Mouse (Mus musculus): ENCODE data around the gene Ntn1. TPM values are rescaled to one million over a fixed set of nuclear protein-coding genes. Genes with fewer than 3 reads are reported as not detected.
A peak's percentile ranks its signal among the peaks of the same experiment; 100 is the strongest.

Gene Ntn1
- polyA plus RNA-seq, 1 experiment, result 24.4 TPM

DNA sequence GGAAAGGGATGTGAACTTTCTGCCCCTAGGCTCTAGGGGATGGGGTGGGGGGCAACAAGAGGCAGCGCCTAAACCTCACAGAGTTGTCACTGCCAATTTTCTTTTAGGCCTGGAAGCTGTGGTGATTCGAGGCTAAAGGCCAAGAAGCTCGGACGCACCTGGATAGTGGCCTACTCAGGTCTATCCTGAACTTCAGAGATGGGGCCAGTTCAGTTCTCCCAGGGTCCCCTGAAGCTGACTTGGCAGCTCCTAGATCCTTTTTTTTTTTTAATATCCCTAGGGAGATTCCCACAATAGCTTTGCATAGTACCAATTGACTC is 13.2 kb downstream of the Ntn1 start:
- Histone ChIP-seq H3K4me1 (ENCODE audit: control insufficient read depth, insufficient read depth, low read length) (peaks cover 19% of the 10 kb centered on the region), H3K27ac (ENCODE audit: insufficient read depth, low read depth, low read length) (peak overlapping the region; percentile 88), H3K4me3 (ENCODE audit: insufficient read depth, low read depth, low read length) (peak overlapping the region; percentile 94), H3K36me3 (ENCODE audit: control insufficient read depth, insufficient read depth, low read length) (no peaks in the 10 kb centered on the region), H3K27me3 (replicated peaks; ENCODE audit: control insufficient read depth, insufficient read depth, low read length) (no peaks in the 10 kb centered on the region)
- TF ChIP-seq POLR2A (IDR thresholded peaks at IDR 0.05; ENCODE audit: low read depth, low read length), result no peak
- 46% methylated on average over 4 of the region's 4 CpGs for WGBS
- peak; percentile 58 for DNase-seq

DNA sequence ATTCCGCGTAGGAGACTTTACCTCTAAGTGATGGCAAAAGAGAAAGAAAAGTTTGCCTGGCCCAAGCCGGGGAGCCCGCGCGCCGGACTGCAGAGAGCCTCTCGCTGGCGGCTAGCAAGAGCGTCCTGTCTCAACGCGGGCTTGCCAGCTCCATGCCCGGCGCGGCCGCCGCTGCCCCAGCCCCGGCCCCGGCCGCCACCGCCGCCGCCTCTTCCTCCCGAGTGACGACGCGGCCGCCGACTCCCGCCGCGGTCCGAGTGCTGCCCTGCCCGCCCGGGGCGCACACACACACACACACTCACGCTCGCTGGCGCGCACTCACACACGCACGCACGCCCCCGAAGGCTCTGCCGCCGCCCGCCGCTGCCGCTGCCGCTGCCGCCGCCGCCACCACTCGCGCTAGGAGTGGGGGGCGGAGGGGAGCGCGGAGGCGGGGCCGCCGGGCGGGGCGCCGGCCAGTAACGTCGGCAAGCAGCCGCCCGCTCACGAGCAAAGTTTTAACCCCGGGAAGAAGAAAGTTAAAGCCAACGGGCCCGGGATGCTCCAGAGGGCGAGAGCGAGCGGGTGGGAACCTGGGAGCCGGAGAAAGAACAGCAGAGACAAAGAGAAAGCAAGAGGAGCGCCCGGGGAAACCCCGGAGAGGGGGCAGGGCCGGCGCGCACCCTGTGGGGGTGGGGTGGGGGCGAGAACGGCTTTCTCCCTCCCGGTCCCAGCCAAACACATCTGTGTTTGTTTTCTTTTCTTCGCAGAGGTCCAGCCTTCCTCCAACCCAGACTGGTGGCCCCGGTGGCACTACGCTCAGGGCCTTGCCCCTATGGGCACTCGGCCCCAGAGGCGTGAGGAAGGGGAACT is 13.8 kb downstream of the Ntn1 start:
- WGBS, result 3% methylated on average over 85 of the region's 90 CpGs
- Histone ChIP-seq H3K27ac (ENCODE audit: insufficient read depth, low read depth, low read length) (peak overlapping the region; percentile 88), H3K36me3 (ENCODE audit: control insufficient read depth, insufficient read depth, low read length) (no peaks in the 10 kb centered on the region), H3K27me3 (replicated peaks; ENCODE audit: control insufficient read depth, insufficient read depth, low read length) (no peaks in the 10 kb centered on the region), H3K4me3 (ENCODE audit: insufficient read depth, low read depth, low read length) (peak overlapping the region; percentile 94), H3K4me1 (ENCODE audit: control insufficient read depth, insufficient read depth, low read length) (peaks cover 19% of the 10 kb centered on the region)
- no peak for TF ChIP-seq CTCF (conservative IDR thresholded peaks at IDR 0.05; ENCODE audit: insufficient read depth, insufficient read length, low read depth, low read length)
- TF ChIP-seq POLR2A (IDR thresholded peaks at IDR 0.05; ENCODE audit: low read depth, low read length), result no peak
- DNase-seq, result peak; percentile 88

DNA sequence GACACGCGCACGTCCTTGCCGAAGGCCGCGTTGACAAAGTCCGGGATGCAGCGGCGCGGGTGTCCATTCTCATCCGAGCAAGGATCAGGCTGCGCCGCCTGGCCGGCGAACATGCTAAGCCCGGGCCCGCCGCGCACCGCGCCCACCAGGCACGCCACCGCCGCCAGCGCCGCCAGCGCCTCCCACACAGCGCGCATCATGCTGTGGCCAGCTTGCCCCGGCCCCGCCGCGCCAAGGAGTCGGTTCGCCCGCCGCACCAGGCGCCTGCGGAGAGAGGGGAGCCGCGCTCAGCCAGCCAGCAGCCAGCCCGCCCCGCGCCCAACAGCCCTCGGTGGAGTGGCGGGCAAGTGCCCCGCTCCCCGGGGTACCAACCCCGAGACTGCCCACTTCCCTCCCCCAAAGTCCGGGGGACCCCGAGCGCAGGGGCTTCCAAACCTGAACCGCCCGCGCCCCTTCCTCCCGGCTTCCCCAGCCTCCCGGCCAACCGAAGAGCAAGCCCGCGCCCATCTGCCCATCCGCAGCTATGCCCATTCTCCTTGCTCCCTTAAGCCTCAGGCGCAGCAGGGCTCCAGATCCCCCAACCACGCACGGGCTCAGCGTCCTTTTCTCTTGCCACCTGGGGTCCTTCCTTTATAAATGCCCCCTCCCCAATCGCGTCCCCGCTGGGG is 14.6 kb downstream of the Ntn1 start:
- Histone ChIP-seq H3K36me3 (ENCODE audit: control insufficient read depth, insufficient read depth, low read length) (no peaks in the 10 kb centered on the region), H3K27ac (ENCODE audit: insufficient read depth, low read depth, low read length) (peak overlapping the region; percentile 69), H3K4me3 (ENCODE audit: insufficient read depth, low read depth, low read length) (peak overlapping the region; percentile 94), H3K27me3 (replicated peaks; ENCODE audit: control insufficient read depth, insufficient read depth, low read length) (no peaks in the 10 kb centered on the region), H3K4me1 (ENCODE audit: control insufficient read depth, insufficient read depth, low read length) (peaks cover 16% of the 10 kb centered on the region)
- TF ChIP-seq CTCF (conservative IDR thresholded peaks at IDR 0.05; ENCODE audit: insufficient read depth, insufficient read length, low read depth, low read length), result no peak
- TF ChIP-seq POLR2A (IDR thresholded peaks at IDR 0.05; ENCODE audit: low read depth, low read length), result no peak
- WGBS, result under 1% methylated on average over 65 of the region's 68 CpGs
- peak; percentile 52 for DNase-seq

DNA sequence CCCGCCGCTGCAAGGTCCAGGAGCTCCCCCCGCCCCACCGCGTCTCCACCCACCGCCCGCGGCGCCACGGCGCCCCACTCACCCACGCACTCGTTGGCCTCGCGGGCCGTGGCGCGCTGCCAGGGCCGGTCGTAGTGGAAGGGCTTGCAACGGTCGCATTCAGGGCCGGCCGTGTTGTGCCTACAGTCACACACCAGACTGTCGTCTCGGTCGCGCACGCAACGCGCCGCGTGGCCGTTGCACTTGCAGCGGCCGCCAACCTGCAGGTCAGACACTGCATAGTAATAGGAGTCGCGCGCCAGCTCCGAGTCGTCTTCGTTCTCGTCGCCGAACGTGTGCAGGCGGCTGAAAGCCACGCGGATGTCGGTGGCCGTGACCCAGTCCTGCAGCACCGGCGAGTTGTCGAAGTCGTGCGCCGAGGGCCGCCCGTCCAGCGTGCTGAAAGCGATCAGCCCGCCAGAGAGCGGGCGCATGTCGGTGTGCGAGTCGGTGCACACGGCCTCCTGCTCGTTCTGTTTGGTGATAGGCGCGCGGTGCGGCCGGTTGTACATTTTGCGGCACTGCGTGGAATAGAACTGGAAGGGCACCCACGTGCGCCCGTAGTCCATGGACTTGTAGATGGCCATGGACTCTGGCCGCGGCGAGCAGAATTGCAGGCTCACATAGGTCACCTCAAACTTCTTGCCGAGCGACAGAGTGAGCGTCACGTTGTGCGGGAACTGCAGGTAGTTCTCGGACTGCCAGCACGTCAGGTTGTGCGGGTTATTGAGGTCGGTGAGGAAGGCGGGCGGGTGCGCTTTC is 15.4 kb downstream of the Ntn1 start:
- Histone ChIP-seq H3K4me3 (ENCODE audit: insufficient read depth, low read depth, low read length) (peak overlapping the region; percentile 94), H3K36me3 (ENCODE audit: control insufficient read depth, insufficient read depth, low read length) (no peaks in the 10 kb centered on the region), H3K27ac (ENCODE audit: insufficient read depth, low read depth, low read length) (no peak overlapping the region), H3K27me3 (replicated peaks; ENCODE audit: control insufficient read depth, insufficient read depth, low read length) (no peaks in the 10 kb centered on the region), H3K4me1 (ENCODE audit: control insufficient read depth, insufficient read depth, low read length) (peaks cover 8% of the 10 kb centered on the region; the same call in 1 of the 2 replicates)
- TF ChIP-seq CTCF (conservative IDR thresholded peaks at IDR 0.05; ENCODE audit: insufficient read depth, insufficient read length, low read depth, low read length), result no peak
- no peak for TF ChIP-seq POLR2A (IDR thresholded peaks at IDR 0.05; ENCODE audit: low read depth, low read length)
- DNase-seq, result peak; percentile 53
- 2% methylated on average over 94 of the region's 94 CpGs for WGBS

DNA sequence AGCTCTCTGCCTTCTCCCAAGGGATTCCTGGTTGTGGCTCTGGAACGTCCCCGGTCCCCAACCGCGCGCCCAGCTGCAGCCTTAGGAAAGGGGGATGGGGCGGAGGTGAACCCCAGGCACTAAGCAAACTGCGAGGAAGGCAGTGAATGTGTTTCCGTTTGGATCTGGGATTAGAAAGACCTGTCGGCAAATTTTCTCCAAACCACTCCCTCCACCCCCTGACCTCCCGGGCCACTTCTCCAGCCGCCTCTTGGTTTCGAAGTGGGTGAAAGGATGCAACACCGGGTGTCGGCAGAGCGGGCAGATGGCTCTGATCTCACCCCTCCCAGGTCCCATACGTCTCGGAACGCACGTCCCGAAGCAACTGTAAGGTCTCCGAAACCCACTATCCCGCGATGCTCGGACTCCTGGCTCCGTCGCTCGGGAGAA is 16.0 kb downstream of the Ntn1 start:
- no peak for TF ChIP-seq POLR2A (IDR thresholded peaks at IDR 0.05; ENCODE audit: low read depth, low read length)
- no peak for TF ChIP-seq CTCF (conservative IDR thresholded peaks at IDR 0.05; ENCODE audit: insufficient read depth, insufficient read length, low read depth, low read length)
- WGBS, result 21% methylated on average over 27 of the region's 27 CpGs
- H3K36me3 ChIP-seq (ENCODE audit: control insufficient read depth, insufficient read depth, low read length), result no peaks in the 10 kb centered on the region
- peaks cover 8% of the 10 kb centered on the region; the same call in 1 of the 2 replicates for H3K4me1 ChIP-seq (ENCODE audit: control insufficient read depth, insufficient read depth, low read length)
- no peak overlapping the region for H3K27ac ChIP-seq (ENCODE audit: insufficient read depth, low read depth, low read length)
- DNase-seq, result no peak
- peak overlapping the region; percentile 94 for H3K4me3 ChIP-seq (ENCODE audit: insufficient read depth, low read depth, low read length)
- H3K27me3 ChIP-seq (replicated peaks; ENCODE audit: control insufficient read depth, insufficient read depth, low read length), result no peaks in the 10 kb centered on the region

DNA sequence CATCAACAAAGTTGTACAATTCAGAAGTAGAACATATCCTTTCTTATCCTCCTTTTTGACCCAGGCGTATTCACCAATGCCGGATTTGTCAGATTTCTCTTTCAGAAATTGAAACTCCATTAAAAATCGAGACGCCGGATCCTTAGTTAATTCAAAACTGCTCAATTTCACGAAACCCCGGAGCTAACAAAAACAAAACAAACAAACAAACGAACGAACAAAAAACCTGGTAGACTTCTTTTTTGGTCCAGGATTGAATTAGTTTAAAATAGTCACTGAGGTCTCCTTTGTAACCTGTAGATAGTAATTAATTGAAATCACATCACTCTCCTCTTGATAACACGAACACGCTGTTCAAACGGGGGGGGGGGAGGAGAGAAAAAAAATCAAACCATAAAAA is 16.5 kb downstream of the Ntn1 start:
- DNase-seq, result no peak
- peaks cover 8% of the 10 kb centered on the region; the same call in 1 of the 2 replicates for H3K4me1 ChIP-seq (ENCODE audit: control insufficient read depth, insufficient read depth, low read length)
- no peak overlapping the region for H3K27ac ChIP-seq (ENCODE audit: insufficient read depth, low read depth, low read length)
- WGBS, result 64% methylated on average over 12 of the region's 12 CpGs
- no peaks in the 10 kb centered on the region for H3K27me3 ChIP-seq (replicated peaks; ENCODE audit: control insufficient read depth, insufficient read depth, low read length)
- H3K36me3 ChIP-seq (ENCODE audit: control insufficient read depth, insufficient read depth, low read length), result no peaks in the 10 kb centered on the region
- no peak overlapping the region for H3K4me3 ChIP-seq (ENCODE audit: insufficient read depth, low read depth, low read length)
- TF ChIP-seq POLR2A (IDR thresholded peaks at IDR 0.05; ENCODE audit: low read depth, low read length) (no peak), CTCF (conservative IDR thresholded peaks at IDR 0.05; ENCODE audit: insufficient read depth, insufficient read length, low read depth, low read length) (no peak)

All from kidney, adult 2 months (tissue).